Mouse (Mus musculus) retina, embryonic 14.5 days (tissue): ENCODE measurements around the gene Olfr1240.

ENCODE experiments used
- DNase-seq: peaks from one replicate; pipeline ENCODE4 v3.0.0-alpha.2; 2015; ENCODE audit warnings: low spot score

Olfr1240 gene

GRCm38 (mm10) chr2:89442900-89443299 is at the start of gene Olfr1240:
Gene Olfr1240, minus strand, starts transcription at chr2:89443000.
- no peak for DNase-seq

GRCm38 (mm10) chr2:89487026-89487425 is 44.2 kb upstream of the Olfr1240 start, which contains the start of gene Olfr1241:
Gene Olfr1241, minus strand, starts transcription at chr2:89487126.
- no peak for DNase-seq

- no peak for DNase-seq
Observed at GRCm38 (mm10) chr2:89420307-89420706, 22.5 kb downstream of the Olfr1240 start, which contains the start of gene Olfr1239. Gene Olfr1239, minus strand, starts transcription at chr2:89420407.

GRCm38 (mm10) chr2:89414557-89414956 is 28.2 kb downstream of the Olfr1240 start:
- no peak for DNase-seq

- DNase-seq, result no peak
Observed at GRCm38 (mm10) chr2:89409576-89409975, 33.2 kb downstream of the Olfr1240 start, which contains the start of gene Olfr1238. Gene Olfr1238, minus strand, starts transcription at chr2:89409676.

- DNase-seq, result no peak
Observed at GRCm38 (mm10) chr2:89400882-89401281, 41.9 kb downstream of the Olfr1240 start.
